8 mouse cellular contexts compared by ENCODE assay signal in the genomic region with DNA sequence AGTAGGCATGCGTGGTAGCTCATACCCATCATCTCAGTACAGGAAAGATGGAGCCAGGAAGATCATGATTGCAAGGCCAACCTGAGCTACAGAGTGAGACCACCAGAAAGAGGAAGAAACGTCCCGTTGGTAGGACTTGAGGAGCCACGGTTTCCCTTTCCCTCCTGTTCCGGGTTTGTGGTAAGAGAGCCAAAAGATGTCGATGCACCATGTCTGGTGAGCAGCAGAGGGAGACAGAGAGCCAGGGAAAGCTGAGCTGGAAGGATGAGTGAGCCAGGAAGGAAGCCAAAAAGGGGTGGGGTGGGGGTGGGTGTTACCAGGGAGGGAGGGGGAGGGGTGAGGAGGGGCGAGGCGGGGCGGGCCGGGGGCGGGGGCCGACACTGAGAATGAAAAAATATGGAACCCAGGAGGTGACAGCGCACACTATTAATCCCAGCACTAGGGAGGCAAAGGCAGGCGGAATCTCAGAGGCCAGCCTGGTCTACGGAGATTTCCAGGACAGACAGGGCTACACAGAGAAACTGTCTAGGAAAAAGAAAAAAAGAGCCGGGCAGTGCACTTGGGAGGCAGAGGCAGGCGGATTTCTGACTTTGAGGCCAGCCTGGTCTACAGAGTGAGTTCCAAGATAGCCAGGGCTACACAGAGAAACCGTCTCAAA. TPM values are rescaled to one million over a fixed set of nuclear protein-coding genes. Genes with fewer than 3 reads are reported as not detected.
DNase-seq lines count a peak whose midpoint lies in the region; ATAC-seq and TF ChIP-seq lines count a peak whose summit lies in the region.

No protein-coding gene starts in this region.

- 0 out of 2 replicates have a peak overlapping the region, but pooled peaks have one; percentile 0 for H3K4me3 ChIP-seq in hindbrain, embryonic 10.5 days
- no peak overlapping the region for H3K4me3 ChIP-seq in hindbrain, embryonic 13.5 days
- peak overlapping the region; percentile 47 for H3K4me3 ChIP-seq in gastrocnemius, adult 2 months
- H3K4me3 ChIP-seq in hindbrain, postnatal 0 days (ENCODE audit: low read length): no peak overlapping the region
- no peak overlapping the region; the same call in 1 of the 2 replicates for H3K4me3 ChIP-seq in spleen, adult 2 months (ENCODE audit: extremely low read depth, insufficient read depth, insufficient read length)

- ATAC-seq in hindbrain, embryonic 13.5 days (ENCODE audit: low FRiP score): no peak
- ATAC-seq in hindbrain, postnatal 0 days: peak; percentile 50

- H3K4me2 ChIP-seq in hindbrain, embryonic 13.5 days: no peak overlapping the region
- no peak overlapping the region for H3K4me2 ChIP-seq in hindbrain, postnatal 0 days (ENCODE audit: low read depth, low read length)

- no peaks in the 10 kb centered on the region for H3K36me3 ChIP-seq in hindbrain, embryonic 10.5 days
- H3K36me3 ChIP-seq in hindbrain, embryonic 13.5 days: no peaks in the 10 kb centered on the region
- H3K36me3 ChIP-seq in hindbrain, postnatal 0 days (ENCODE audit: insufficient read depth, low read length): no peaks in the 10 kb centered on the region
- H3K36me3 ChIP-seq in spleen, adult 2 months (ENCODE audit: control insufficient read depth, insufficient read depth, low read length): no peaks in the 10 kb centered on the region

- TF ChIP-seq CTCF in gastrocnemius, adult 2 months (IDR thresholded peaks at IDR 0.05): peak; percentile 71
- peak; percentile 86 for TF ChIP-seq CTCF in hindbrain, postnatal 0 days (IDR thresholded peaks at IDR 0.05; ENCODE audit: low read depth)
- peak; percentile 84; the same call in 1 of the 2 replicates for TF ChIP-seq CTCF in spleen, adult 2 months (IDR thresholded peaks at IDR 0.05; ENCODE audit: extremely low read depth, insufficient read depth, insufficient read length, insufficient replicate concordance)

- peaks cover 21% of the 10 kb centered on the region for H3K4me1 ChIP-seq in hindbrain, embryonic 10.5 days (replicated peaks)
- peaks cover 16% of the 10 kb centered on the region for H3K4me1 ChIP-seq in hindbrain, embryonic 13.5 days (replicated peaks)
- 0 out of 2 replicates have a peak, but pooled peaks cover 4% of the 10 kb centered on the region for H3K4me1 ChIP-seq in hindbrain, postnatal 0 days (ENCODE audit: insufficient read depth, low read length)
- H3K4me1 ChIP-seq in spleen, adult 2 months (ENCODE audit: control insufficient read depth, insufficient read depth, insufficient read length): peaks cover 14% of the 10 kb centered on the region; the same call in 1 of the 2 replicates

- no peak overlapping the region for H3K9ac ChIP-seq in hindbrain, embryonic 13.5 days
- H3K9ac ChIP-seq in hindbrain, postnatal 0 days (replicated peaks; ENCODE audit: low read length): no peak overlapping the region

- TF ChIP-seq POLR2A in spleen, adult 2 months (IDR thresholded peaks at IDR 0.05; ENCODE audit: low read depth, low read length): no peak

- no peaks in the 10 kb centered on the region for H3K27me3 ChIP-seq in hindbrain, embryonic 10.5 days (ENCODE audit: insufficient read depth, poor library complexity, severe bottlenecking)
- no peaks in the 10 kb centered on the region for H3K27me3 ChIP-seq in hindbrain, embryonic 13.5 days
- H3K27me3 ChIP-seq in hindbrain, postnatal 0 days (ENCODE audit: insufficient read depth, low read length): no peaks in the 10 kb centered on the region
- H3K27me3 ChIP-seq in spleen, adult 2 months (ENCODE audit: control insufficient read depth, insufficient read depth, low read length): no peaks in the 10 kb centered on the region

- peak; percentile 79 for DNase-seq in hindbrain, embryonic 10.5 days (ENCODE audit: low spot score)
- peak; percentile 86 to 91 for DNase-seq in cerebellum, postnatal 25 days
- DNase-seq in gastrocnemius, adult 2 months: peak; percentile 82
- DNase-seq in hindbrain, postnatal 0 days (ENCODE audit: low spot score): peak; percentile 85
- DNase-seq in left cerebral cortex, adult 18-20 months (ENCODE audit: low spot score in 2 of 2): peak; percentile 83 to 85
- peak; percentile 81 to 89 for DNase-seq in lung, postnatal 4 days
- peak in 1 of 2 experiments; percentile 74 for DNase-seq in spleen, adult 2 months (ENCODE audit: low read depth in 1 of 2, low spot score in 2 of 2)

- WGBS in hindbrain, embryonic 10.5 days: 30% methylated on average over 17 of the region's 18 CpGs
- 31% methylated on average over 15 of the region's 18 CpGs for WGBS in hindbrain, embryonic 13.5 days
- 20% methylated on average over 18 of the region's 18 CpGs for WGBS in hindbrain, postnatal 0 days
- 27% methylated on average over 16 of the region's 18 CpGs for WGBS in spleen, adult 2 months

- H3K27ac ChIP-seq in hindbrain, embryonic 10.5 days: peak overlapping the region; percentile 72; the same call in 1 of the 2 replicates
- no peak overlapping the region for H3K27ac ChIP-seq in hindbrain, embryonic 13.5 days
- peak overlapping the region; percentile 41; the same call in 1 of the 2 replicates for H3K27ac ChIP-seq in gastrocnemius, adult 2 months
- no peak overlapping the region for H3K27ac ChIP-seq in hindbrain, postnatal 0 days
- H3K27ac ChIP-seq in spleen, adult 2 months (ENCODE audit: insufficient read depth, low read length): no peak overlapping the region

- no peaks in the 10 kb centered on the region for H3K9me3 ChIP-seq in hindbrain, embryonic 10.5 days
- H3K9me3 ChIP-seq in hindbrain, embryonic 13.5 days: no peaks in the 10 kb centered on the region
- H3K9me3 ChIP-seq in hindbrain, postnatal 0 days (ENCODE audit: low read length): no peaks in the 10 kb centered on the region

- intact Hi-C loops in gastrocnemius, adult 2 months (cut with DNase I): loop anchor here (1.0 to 2.0 kb wide), 3 partner anchors 34 to 125 kb away; no protein-coding TSS in a partner anchor

RNA-seq across cellular contexts. Expression of a gene that starts 14.0 kb away (rescaled TPM):
- polyA plus RNA-seq in hindbrain, embryonic 10.5 days (2016; fragmentation: Nextera tagmentation; extraction: Ambion mirVana): 23.7 and 32.3 TPM in 2 replicates
- 23.2 and 23.8 TPM in 2 replicates for polyA plus RNA-seq in hindbrain, embryonic 13.5 days (2015; fragmentation: Nextera tagmentation; extraction: Ambion mirVana)
- 10 to 100 TPM; 50.9 to 66.3 TPM for total RNA-seq in gastrocnemius, adult 2 months (2021)
- 79.2 and 79.4 TPM in 2 replicates for total RNA-seq in hindbrain, postnatal 0 days (2014; rRNA removed)
- polyA plus RNA-seq in hindbrain, postnatal 0 days (2015; fragmentation: Nextera tagmentation; extraction: Ambion mirVana): 22.5 and 22.6 TPM in 2 replicates
- 10 to 100 TPM; 56.0 to 60.5 TPM for total RNA-seq in left cerebral cortex, adult 18-20 months (2021)
- polyA plus RNA-seq in spleen, adult 2 months (2012; rRNA removed): 7.9 and 12.3 TPM in 2 replicates

RNA-seq across cellular contexts. Expression of a gene that starts 20.5 kb away (rescaled TPM):
- 33.9 and 37.5 TPM in 2 replicates for polyA plus RNA-seq in hindbrain, embryonic 10.5 days (2016; fragmentation: Nextera tagmentation; extraction: Ambion mirVana)
- polyA plus RNA-seq in hindbrain, embryonic 13.5 days (2015; fragmentation: Nextera tagmentation; extraction: Ambion mirVana): 13.8 and 15.7 TPM in 2 replicates
- total RNA-seq in gastrocnemius, adult 2 months (2021): 1 to 10 TPM; 5.9 to 8.8 TPM
- total RNA-seq in hindbrain, postnatal 0 days (2014; rRNA removed): 58.3 and 60.3 TPM in 2 replicates
- polyA plus RNA-seq in hindbrain, postnatal 0 days (2015; fragmentation: Nextera tagmentation; extraction: Ambion mirVana): 15.8 and 16.2 TPM in 2 replicates
- total RNA-seq in left cerebral cortex, adult 18-20 months (2021): 10 to 100 TPM; 89.8 to 94.3 TPM
- polyA plus RNA-seq in spleen, adult 2 months (2012; rRNA removed): 86.9 and 101 TPM in 2 replicates

Comparison
In these comparisons a context has a peak if more than half of its experiments do, and no peak if none do; other contexts are left out.
1. H3K27ac ChIP-seq: peak in hindbrain, embryonic 10.5 days (single experiment) and gastrocnemius, adult 2 months (single experiment); none in hindbrain, embryonic 13.5 days (single experiment), hindbrain, postnatal 0 days (single experiment) and spleen, adult 2 months (single experiment).
2. H3K4me3 ChIP-seq: peak in hindbrain, embryonic 10.5 days (single experiment) and gastrocnemius, adult 2 months (single experiment); none in hindbrain, embryonic 13.5 days (single experiment), hindbrain, postnatal 0 days (single experiment) and spleen, adult 2 months (single experiment).
3. Peak in every context shown above with its lines, with median percentiles within 50 percentile points of each other: CTCF ChIP-seq.